Mouse (Mus musculus) kidney, adult 8-10 months (tissue): ENCODE data around the gene 9430097D07Rik.

Source experiments
- DNase-seq, 2 experiments: peaks; one replicate each; pipeline ENCODE4 v3.0.0; 2022

9430097D07Rik gene

DNA sequence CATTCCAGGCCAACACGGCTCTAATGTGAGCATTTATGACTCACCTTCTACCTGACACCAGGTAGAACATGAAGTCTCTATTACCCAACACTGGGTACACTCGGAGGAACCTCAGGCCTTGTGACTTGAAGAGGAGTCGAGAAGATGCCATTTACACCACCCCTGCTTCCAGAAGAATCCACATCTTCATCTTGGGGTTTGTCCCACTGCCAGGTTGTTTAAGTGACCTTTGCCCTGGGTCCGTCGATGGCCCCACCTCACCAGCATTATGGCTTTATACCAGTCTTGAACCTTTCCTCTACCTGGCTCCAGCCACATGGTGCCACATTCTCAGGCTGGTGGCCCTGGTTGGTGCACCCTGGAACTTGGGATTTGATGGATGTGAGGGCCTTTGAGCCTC is 21.8 kb upstream of the 9430097D07Rik start:
- no peak for DNase-seq

DNA sequence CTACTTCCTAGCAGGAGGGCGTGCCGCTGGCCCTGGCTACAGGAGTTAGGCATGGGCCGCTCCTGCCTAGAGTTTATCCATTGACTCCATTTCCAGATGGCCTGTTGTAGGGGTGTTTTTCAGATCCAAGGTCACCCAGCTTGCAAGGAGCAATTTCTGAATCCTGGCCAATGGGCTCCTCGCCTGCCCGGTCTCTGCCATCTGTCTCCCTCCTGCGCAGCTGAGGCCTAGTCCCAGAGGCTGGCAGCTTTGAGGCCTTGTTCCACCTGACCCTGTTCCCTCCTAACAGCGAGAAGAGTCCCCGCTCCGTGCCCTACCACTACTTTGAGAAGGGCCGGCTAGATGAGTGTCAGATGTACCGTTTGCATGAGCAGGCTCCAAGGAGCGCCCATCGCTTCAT is 21.2 kb upstream of the 9430097D07Rik start:
- no peak for DNase-seq

DNA sequence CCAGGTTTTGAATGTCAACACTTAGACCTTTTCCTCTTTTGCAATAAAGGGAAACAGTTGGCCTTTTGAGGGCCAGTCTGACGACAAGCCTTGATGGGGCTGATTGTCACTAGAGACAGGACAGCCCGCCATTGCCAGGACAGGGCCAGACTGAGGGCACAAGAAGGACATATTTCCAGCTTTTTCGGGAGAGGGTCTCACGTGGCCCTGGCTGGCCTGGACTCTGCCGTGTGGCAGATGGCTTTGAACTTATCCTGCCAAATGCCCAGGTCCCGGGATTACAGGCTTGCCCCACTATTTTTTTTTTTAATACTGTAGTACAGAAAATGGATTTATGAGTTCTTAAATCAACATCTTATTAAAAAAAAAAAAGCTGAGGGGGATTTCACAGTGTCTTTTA is 15.8 kb upstream of the 9430097D07Rik start:
- DNase-seq = no peak

DNA sequence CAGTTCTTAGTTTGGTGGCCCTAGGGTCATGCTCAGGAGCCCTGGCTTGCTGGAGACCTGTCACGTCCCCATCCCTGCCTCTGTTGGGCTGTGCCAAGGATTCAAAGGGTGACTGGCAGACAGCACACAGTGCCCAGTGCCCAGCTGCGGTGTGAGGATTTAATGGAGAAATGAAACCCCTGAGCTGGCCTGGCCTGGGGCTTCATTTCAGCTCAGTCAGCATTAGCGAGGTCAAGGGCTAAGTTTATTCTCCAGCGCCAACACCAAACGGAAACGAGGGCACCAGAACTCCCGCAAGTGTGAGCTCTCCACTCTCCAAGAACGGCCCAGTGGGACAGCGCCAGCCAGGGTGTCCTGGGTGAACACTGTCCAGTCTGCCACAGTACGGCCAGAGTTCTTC is 14.7 kb upstream of the 9430097D07Rik start:
- DNase-seq = no peak

DNA sequence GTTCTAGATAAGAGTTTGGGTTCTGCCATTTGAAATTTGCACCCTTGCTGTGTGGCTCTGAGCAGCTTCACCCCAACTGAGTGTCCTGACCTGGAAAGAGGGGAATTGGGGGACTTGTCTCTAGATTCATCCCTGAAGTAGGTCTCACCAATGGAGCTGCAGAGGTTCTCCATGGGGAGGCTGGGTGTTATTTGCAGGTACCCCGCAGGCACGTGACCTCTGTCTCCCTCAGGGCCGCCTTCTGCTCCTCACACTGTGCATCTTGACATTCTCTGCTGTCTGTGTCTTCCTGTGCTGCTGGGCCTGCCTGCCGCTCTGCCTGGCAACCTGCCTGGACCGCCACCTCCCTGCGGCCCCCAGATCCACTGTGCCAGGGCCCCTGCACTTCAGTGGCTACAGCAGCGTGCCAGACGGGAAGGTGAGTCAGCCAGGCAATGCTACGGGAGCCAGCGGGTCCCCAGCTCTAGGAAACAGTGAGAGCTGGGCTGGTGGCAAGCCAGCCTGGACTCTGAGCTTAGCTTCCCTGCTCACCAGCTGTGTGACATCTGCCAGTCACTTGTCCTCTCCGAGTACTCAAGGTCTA is 13.8 kb upstream of the 9430097D07Rik start:
- peak in 1 of 2 experiments; percentile 34 for DNase-seq

DNA sequence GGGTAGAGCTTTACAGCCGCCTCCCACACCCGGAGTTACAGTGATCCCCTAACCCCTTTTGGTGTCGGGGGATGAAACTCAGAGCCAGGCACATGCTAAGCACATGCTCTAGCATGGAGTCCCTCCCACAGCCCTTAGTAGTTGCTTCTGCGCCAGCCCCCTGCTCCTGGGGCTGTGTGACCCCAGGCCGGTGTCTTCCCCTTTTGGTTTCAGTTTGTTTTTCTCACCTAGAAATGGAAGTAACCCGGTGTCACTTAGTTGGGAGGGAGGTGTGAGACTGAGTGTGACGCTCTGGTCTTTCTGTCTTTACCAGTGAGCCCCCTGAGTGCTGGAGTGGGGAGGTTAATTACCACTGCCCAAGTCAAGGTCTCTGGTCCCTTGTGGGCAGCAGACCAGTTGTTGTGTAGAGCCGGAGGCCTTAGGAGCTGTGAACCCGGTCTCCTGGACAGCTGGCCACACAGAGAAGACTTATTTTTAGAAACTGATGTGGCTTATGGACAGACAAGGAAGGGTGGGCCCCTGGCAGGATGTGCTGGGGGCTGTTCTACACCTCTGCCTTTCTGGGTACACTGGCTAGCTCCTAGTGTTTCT is 12.3 kb upstream of the 9430097D07Rik start:
- DNase-seq = no peak

DNA sequence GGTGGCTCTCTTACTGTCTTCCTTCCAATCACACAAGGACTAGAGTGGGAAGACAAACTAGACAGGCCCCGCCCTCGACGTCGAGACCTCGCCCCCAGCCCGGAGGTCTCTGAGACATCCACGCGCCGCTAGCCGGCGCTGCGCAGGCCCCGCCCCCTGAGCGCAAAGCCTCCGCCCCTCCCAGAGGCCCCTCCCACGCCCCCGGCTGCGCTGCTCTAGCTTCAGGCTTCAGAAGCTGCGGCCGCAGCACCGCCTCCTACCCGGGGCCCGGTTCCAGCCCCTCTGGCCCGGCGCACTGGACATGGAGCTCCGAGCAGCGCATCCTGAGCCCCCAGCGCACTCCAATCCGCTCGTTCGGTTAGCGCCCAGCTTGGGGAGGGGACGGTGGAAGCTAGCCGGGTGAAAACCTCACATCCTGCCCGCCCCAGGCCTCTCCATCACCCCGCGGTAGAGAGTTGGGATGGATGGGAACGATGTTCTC is 11.4 kb upstream of the 9430097D07Rik start, which contains the start of gene St6galnac4:
Gene St6galnac4 (plus strand): TSS at position 225 of the 481 bp plus-strand sequence.
- DNase-seq = peak; percentile 82 to 83

DNA sequence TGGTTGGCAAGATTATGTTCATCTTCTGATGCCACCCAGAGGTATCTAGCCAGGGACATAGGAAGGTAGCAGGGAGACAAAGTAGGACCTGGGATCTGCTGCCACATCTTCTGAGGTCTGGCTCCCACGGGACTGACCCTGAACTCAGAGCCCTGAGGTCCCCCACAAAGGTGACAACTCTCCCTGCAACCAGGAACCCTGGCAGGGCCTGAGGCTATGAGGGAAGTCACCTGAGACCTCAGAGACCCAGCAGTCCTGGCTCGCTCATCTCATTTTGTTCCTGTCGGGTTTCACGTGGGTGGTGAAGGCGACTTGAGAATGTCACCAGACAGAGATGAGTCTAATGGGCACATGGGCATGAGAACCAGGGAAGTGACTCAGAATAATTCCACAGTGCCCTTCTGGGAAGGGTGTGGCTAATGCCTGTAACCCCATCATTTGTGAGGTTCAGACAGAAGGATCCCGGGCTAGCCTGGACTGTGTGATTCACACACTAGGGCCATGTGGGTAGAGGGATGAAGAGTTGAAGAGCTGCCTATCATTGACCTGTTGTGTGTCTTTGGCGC is 9.7 kb upstream of the 9430097D07Rik start:
- DNase-seq = no peak

DNA sequence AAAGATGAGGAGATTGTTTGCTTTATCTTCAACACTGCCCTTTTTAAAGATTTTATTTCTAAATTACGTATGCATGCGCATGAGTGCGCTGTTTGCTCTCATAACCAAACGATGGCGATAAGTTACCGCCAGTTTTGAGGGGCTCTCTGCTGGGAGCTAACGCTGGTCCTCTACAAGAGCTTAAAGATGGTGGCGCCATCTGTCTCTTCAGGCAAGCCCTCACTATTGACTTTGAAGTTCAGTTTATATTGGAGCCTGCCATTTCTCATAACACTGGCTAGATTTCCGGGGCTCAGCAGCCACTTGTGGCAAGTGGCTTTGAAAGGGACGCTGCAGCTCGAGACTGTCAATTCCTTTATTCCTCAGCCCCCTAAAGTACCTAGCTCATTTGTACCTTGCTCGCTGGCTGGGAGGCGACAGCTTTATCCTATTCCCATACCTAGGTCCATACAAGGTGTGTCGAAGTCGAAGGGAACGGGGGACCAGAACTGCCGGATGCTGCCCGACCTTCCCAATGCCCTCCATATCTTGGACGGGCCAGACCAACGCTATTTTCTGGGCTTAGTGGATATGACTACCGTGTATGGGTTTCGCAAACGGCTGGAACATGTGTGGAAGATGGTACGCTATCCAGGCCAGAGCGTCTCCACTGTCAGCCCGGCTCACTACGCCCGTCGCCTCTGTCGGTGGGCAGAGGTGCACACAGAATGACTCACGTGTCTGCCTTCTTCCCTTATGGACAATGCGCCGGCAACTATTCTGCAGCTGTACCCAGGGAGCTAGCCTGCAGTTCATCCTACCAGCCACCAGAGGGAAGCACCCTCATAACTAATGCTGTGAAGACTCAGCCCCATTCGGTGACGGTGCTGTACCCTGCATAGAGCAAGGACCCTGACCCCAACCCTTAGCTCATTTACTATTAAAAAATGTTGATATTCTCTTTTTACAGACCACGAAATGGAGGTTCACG is 7.6 kb upstream of the 9430097D07Rik start:
- peak; percentile 73 to 84 for DNase-seq

DNA sequence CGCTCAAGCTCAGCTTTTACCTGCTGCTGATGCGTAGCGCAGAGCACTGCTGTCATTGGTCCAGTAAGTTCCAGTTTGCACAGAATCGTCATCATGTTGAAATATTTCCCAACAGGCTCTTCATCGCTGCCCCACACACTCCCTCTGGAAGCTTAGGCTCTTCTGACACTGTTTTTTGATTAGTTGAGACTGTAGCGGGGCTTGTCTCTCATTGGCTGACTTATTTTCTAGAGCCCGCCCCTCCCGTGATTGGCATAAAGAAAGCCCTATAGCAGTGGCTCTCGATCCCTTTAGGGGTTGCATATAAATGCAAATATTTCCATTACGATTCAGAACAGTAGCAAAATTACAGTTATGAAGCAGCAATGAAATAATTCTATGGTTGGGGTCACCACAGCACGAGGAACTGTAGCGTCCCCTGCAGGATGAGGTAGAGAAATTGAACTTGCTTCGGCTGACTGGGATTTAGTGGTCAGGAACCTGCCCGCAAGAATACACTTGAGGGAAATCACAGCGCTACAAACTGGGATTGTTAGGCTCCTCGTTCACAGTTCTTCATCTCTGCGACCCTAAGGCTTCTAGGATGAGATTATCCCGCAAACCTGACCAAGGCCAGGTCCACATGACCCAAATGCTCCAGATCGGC is 6.1 kb upstream of the 9430097D07Rik start:
- peak in 1 of 2 experiments; percentile 32 for DNase-seq

DNA sequence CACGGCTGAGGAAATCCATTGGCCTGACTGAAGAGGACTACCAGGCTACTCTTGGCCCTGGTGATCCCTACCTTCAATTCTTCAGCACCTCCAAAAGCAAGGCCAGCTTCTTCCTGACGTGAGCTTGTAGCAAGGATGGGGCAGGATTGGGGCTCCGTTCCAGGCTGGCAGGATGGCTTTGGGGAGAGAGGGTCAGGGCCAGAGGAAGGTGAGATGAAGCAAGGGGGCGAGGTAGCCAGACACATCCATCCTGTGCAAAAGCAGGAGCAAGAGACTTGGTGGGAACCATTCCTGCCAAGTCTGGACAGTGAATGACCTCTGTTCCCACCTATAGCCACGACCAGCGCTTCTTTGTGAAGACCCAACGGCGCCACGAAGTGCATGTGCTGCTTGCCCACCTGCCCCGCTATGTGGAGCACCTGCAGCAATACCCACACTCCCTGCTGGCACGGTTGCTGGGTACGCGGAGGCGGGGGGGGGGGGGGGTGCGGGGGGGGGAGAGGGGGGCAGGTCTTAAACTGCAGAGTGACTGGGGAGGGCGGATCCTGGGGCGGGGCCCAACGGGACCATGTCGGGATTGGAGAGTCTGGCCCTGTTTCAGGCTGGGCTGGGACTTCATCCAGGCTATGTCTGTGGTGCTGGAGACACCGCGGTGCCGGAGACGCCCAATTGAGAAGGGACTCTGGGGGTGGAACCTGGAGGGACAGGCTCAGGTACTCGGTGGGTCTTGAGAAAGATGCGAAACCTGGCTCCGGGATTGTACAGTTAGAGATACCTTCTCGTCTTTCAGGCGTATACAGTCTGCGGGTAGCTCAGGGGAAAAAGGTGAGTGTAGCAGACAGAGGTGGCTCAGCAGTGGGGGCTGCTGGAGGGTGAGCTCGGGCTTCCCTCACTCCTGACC is 2.9 kb upstream of the 9430097D07Rik start:
- peak; percentile 26 to 54 for DNase-seq

DNA sequence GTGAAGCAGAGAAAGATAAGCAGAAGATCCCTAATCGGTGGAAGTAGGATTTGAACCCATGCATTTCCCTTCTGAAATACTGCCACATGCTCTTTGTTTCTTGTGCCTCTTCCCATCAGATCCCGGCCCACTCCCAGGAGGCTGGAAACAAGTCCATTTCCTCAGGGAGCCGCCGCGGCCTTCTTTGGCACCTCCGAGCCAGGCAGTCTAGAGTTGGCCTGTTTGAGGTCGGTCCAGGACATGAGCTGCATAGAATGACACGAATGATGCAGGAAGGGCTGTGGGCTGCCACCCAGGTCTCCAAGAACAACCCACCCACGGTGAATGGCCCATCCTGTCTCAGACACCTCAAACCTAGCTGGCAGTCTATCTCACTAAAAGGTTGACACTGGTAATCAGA is 1.0 kb upstream of the 9430097D07Rik start:
- no peak for DNase-seq

DNA sequence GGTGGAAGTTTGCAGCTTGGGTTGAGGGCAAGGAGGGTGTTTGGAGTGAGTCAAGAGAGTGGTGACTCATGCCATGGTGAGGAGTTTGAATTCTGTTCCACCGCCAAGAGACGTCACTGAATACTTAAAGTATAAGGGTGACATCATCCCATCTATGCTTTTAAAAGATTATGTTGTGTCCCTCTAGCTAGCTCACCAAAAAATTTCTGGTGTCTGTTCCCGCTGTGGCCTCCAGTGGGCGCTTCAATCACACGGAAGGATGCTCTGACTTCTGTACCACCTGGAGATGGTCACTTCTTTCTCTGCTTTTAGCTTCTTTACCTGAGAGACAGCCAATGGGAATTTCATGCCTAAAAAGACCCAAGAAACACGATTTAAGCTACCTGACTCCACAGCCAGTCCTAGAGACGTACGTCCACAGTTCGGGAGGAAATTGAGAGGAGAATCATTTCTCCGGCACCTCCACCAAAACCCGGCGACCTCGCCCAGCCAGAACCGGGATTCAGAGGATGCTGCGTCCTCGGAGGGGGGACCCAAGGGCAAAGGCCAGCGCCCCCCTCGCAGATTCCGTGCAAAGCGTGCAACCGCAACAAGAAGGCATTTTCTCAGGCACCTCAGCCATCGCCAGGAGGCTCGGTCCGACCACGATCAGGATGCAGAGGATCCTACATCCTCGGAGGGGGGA is 441 bp downstream of the 9430097D07Rik start:
- peak in 1 of 2 experiments; percentile 58 for DNase-seq

DNA sequence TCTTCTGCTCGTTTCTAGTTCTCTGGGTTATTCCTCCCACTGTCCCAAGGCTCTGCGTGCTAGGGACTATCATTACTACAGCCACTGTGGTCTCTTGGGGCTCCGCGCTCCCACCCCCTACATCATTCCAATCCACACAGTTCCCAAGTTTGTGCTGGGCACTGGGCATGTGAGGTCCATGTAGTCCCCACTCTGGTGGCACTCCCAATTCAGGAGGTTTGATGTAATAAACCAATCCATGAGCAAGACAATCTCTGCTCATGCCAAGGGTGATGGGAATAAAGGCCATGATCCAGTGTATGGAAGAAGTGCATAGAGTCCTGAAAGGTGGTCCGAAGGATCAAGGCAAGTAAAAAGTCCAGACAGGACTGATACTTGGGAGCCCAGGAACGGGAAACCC is 987 bp downstream of the 9430097D07Rik start, which contains the start of gene Pip5kl1:
Gene Pip5kl1 (plus strand): TSS at position 301 of the 400 bp plus-strand sequence.
- no peak for DNase-seq

DNA sequence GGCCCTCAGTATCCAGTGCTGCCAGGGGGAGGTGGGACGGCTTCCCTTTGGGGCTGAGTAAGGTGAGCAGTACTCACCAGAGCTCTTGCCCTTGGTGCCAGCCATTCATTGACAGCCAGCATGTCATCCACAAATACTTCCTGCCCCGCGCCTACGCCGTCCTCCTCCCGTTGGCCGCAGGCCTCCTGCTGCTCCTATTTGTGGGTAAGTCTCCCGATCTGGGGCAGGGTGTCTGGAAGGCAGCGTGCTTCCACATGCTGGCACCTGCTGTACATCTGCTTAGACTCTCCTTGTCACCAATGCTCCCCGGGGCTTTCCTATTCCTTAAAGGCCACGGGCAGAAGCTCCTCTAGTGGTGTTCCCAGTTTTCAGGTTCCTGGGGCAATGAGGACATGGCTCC is 3.3 kb downstream of the 9430097D07Rik start:
- DNase-seq = no peak

DNA sequence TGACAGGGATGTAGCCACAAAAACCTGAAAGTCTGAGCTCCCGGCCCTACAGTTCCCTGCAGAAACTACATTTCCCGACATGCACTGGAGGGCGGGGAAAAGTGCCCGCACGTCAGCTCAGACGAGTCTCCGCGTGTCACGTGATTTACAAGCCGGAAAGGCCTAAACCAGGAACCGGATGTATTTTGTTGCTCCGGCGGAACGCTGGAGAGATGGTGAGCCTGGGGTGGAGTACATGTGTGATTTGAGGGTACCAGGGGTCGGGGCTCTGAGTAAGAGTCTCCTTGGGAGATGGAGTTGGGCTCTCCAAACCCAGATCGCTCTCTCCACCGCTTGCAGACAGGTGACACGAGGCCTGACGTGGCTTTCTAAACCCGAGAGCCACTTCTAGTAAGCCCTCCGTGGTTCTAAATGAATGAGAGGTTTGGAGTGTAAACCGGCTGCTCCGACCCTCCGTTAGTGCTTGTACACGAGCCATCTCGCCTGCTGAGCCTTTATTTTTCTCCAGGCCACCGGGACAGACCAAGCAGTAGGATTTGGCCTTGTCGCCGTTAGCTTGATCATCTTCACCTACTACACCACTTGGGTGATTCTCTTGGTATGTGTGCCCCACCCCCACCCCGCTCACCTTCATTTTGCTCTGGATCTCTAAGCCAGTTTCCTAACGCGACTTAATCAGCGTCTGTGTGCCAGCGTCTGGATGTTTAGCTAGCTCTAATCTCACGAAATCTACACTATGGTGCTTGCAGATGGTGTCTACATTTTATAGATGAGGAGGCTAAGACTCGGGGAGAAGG is 4.6 kb downstream of the 9430097D07Rik start, which contains the start of gene Dpm2:
Gene Dpm2 (plus strand): TSS at position 161 of the 797 bp plus-strand sequence.
- peak; percentile 91 for DNase-seq

DNA sequence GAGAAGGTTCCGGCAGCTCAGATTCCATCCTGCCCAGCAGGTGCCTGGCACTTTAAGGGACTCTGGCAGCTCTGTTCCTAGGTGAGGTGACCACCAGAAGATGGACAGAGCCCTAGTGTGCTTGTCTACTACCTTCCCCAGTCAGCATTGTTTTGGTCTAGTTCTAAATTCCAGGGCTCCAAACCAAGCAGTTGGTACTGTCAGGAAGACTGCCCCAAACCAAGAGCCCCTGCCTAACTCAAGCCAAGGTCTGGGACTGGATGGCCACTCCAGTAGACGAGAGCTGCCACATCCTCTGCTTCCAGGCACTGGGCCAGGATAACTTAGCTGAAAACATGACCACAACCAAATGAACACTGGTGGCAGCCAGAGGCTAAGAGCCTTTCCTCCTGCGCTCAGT is 6.5 kb downstream of the 9430097D07Rik start:
- no peak for DNase-seq

DNA sequence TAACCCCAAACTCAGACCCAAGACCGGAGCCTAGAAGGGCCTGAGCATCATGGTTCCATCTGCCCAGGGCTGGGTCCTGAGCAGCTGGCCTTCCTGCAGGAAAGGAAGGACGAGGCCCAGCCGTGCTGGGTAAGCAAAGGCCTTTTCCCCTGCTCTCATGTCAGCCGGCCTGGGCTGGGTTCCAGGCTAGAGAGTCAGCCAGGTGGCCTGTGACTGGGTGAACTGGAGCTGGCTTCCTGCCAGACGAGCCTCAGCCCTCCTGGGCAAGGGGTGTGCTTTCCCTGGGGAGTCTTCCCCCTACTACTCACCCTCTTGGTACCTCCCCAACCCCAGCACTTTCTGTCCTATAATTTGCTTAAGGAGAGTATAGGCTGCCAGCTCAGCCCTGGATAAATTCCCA is 7.3 kb downstream of the 9430097D07Rik start:
- DNase-seq = peak in 1 of 2 experiments; percentile 28

DNA sequence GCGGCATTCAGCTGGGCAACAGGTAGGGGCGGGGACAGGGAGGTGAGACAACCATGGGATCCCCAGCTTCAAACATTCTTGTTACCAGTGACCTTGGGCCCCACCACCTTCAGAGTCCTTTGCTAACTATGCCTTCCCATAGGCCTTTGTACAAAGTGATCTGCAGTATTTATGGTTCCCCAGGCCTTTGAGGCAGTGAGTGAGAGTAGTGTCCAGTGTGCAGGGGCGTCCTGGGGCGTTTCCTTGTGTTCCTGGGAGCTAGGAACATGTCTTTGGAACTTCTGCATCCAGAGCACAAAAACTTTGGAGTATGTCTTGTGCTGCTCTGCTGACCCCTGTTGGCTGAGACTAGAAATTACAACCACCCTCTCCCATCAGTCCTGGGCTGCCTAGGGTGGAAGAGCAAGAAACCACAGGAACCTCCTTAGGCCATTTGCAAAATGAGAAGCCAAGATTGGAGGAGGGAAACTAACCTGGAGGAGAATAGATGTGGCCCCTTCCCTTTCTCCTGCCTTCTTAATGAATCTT is 8.9 kb downstream of the 9430097D07Rik start:
- peak; percentile 67 to 71 for DNase-seq

DNA sequence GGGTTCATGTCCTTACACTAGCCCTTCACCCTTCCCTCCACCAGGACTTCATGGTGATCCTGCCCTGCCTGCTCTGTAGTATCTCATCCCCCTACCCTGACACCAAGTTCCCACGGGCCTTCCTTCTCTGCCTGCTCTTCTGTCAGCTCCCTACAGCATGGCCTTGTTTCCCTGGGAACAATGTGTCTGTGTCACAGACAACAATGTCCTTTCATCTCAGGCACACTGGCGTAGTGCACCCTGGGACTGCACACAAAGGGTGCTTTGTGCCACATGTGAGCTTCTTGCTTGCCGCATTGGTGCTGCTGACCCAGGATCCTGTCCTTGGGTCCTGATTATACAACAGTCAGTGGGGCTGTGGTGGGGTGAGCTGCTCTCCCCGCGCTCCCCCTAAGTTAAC is 15.9 kb downstream of the 9430097D07Rik start:
- no peak for DNase-seq
